Mouse (Mus musculus): ENCODE results near the gene Zfp768. TPM values are rescaled to one million over a fixed set of nuclear protein-coding genes. Genes with fewer than 3 reads are reported as not detected.

The Zfp768 gene
- polyA plus RNA-seq, 1 experiment from 2014 or later = 3.1 TPM

GRCm38 (mm10) chr7:127335604-127336003 is 9.8 kb downstream of the Zfp768 start:
- no peaks in the 10 kb centered on the region for H3K9me3 ChIP-seq (replicated peaks)
- 71% methylated on average over 4 of the region's 4 CpGs for WGBS (ENCODE audit: insufficient replicate concordance)
- H3K36me3 ChIP-seq (replicated peaks) = no peaks in the 10 kb centered on the region
- H3K4me3 ChIP-seq (replicated peaks) = no peak overlapping the region
- no peaks in the 10 kb centered on the region for H3K27me3 ChIP-seq
- no peak overlapping the region for H3K9ac ChIP-seq
- no peak overlapping the region for H3K4me2 ChIP-seq
- no peak overlapping the region for H3K27ac ChIP-seq (replicated peaks)
- ATAC-seq (ENCODE audit: insufficient read depth) = no peak
- H3K4me1 ChIP-seq (replicated peaks) = no peaks in the 10 kb centered on the region

- H3K4me1 ChIP-seq (replicated peaks) = no peaks in the 10 kb centered on the region
- no peak overlapping the region for H3K9ac ChIP-seq
- H3K4me3 ChIP-seq (replicated peaks) = no peak overlapping the region
- H3K4me2 ChIP-seq = no peak overlapping the region
- H3K27ac ChIP-seq (replicated peaks) = no peak overlapping the region
- H3K27me3 ChIP-seq = no peaks in the 10 kb centered on the region
- 68% methylated on average over 6 of the region's 6 CpGs for WGBS (ENCODE audit: insufficient replicate concordance)
- no peaks in the 10 kb centered on the region for H3K9me3 ChIP-seq (replicated peaks)
- no peaks in the 10 kb centered on the region for H3K36me3 ChIP-seq (replicated peaks)
- ATAC-seq (ENCODE audit: insufficient read depth) = no peak
Observed at GRCm38 (mm10) chr7:127333240-127333639, 12.1 kb downstream of the Zfp768 start.

GRCm38 (mm10) chr7:127326685-127327084 is 18.7 kb downstream of the Zfp768 start:
- Histone ChIP-seq H3K27me3 (no peaks in the 10 kb centered on the region), H3K9ac (no peak overlapping the region), H3K4me3 (replicated peaks) (no peak overlapping the region), H3K4me2 (no peak overlapping the region), H3K36me3 (replicated peaks) (no peaks in the 10 kb centered on the region), H3K4me1 (replicated peaks) (no peaks in the 10 kb centered on the region), H3K9me3 (replicated peaks) (no peaks in the 10 kb centered on the region), H3K27ac (replicated peaks) (no peak overlapping the region)
- 65% methylated on average over 2 of the region's 2 CpGs for WGBS (ENCODE audit: insufficient replicate concordance)
- no peak for ATAC-seq (ENCODE audit: insufficient read depth)

GRCm38 (mm10) chr7:127325550-127325949 is 19.8 kb downstream of the Zfp768 start:
- Histone ChIP-seq H3K9me3 (replicated peaks) (no peaks in the 10 kb centered on the region), H3K9ac (no peak overlapping the region), H3K4me2 (no peak overlapping the region), H3K27ac (replicated peaks) (no peak overlapping the region), H3K36me3 (replicated peaks) (no peaks in the 10 kb centered on the region), H3K4me1 (replicated peaks) (no peaks in the 10 kb centered on the region), H3K4me3 (replicated peaks) (no peak overlapping the region), H3K27me3 (no peaks in the 10 kb centered on the region)
- 71% methylated on average over 8 of the region's 8 CpGs for WGBS (ENCODE audit: insufficient replicate concordance)
- no peak for ATAC-seq (ENCODE audit: insufficient read depth)

GRCm38 (mm10) chr7:127324944-127325343 is 20.4 kb downstream of the Zfp768 start:
- Histone ChIP-seq H3K9me3 (replicated peaks) (no peaks in the 10 kb centered on the region), H3K27ac (replicated peaks) (no peak overlapping the region), H3K4me3 (replicated peaks) (no peak overlapping the region), H3K27me3 (no peaks in the 10 kb centered on the region), H3K4me2 (no peak overlapping the region), H3K4me1 (replicated peaks) (no peaks in the 10 kb centered on the region), H3K9ac (no peak overlapping the region), H3K36me3 (replicated peaks) (no peaks in the 10 kb centered on the region)
- ATAC-seq (ENCODE audit: insufficient read depth) = no peak
- WGBS (ENCODE audit: insufficient replicate concordance) = 64% methylated on average over 7 of the region's 7 CpGs

GRCm38 (mm10) chr7:127322085-127322484 is 23.3 kb downstream of the Zfp768 start:
- 46% methylated on average over 5 of the region's 5 CpGs for WGBS (ENCODE audit: insufficient replicate concordance)

GRCm38 (mm10) chr7:127321106-127321505 is 24.3 kb downstream of the Zfp768 start:
- WGBS (ENCODE audit: insufficient replicate concordance) = 59% methylated on average over 4 of the region's 4 CpGs
- H3K9ac ChIP-seq = no peak overlapping the region
- H3K27me3 ChIP-seq = no peaks in the 10 kb centered on the region
- no peaks in the 10 kb centered on the region for H3K36me3 ChIP-seq (replicated peaks)
- no peaks in the 10 kb centered on the region for H3K9me3 ChIP-seq (replicated peaks)
- no peak for ATAC-seq (ENCODE audit: insufficient read depth)
- no peaks in the 10 kb centered on the region for H3K4me1 ChIP-seq (replicated peaks)
- H3K4me2 ChIP-seq = no peak overlapping the region
- no peak overlapping the region for H3K4me3 ChIP-seq (replicated peaks)
- no peak overlapping the region for H3K27ac ChIP-seq (replicated peaks)

More at GRCm38 (mm10) chr7:127322085-127322484, 23.3 kb downstream of the Zfp768 start:
- Histone ChIP-seq H3K27ac (replicated peaks) (no peak overlapping the region), H3K9me3 (replicated peaks) (no peaks in the 10 kb centered on the region), H3K4me2 (no peak overlapping the region), H3K36me3 (replicated peaks) (no peaks in the 10 kb centered on the region), H3K9ac (no peak overlapping the region), H3K27me3 (no peaks in the 10 kb centered on the region), H3K4me3 (replicated peaks) (no peak overlapping the region), H3K4me1 (replicated peaks) (no peaks in the 10 kb centered on the region)
- no peak for ATAC-seq (ENCODE audit: insufficient read depth)

- Histone ChIP-seq H3K36me3 (replicated peaks) (0 out of 2 replicates have a peak, but pooled peaks cover 6% of the 10 kb centered on the region), H3K4me3 (replicated peaks) (no peak overlapping the region), H3K9ac (no peak overlapping the region), H3K4me2 (no peak overlapping the region), H3K27ac (replicated peaks) (no peak overlapping the region), H3K9me3 (replicated peaks) (no peaks in the 10 kb centered on the region), H3K4me1 (replicated peaks) (no peaks in the 10 kb centered on the region), H3K27me3 (no peaks in the 10 kb centered on the region)
- ATAC-seq (ENCODE audit: insufficient read depth) = no peak
- 40% methylated on average over 8 of the region's 8 CpGs for WGBS (ENCODE audit: insufficient replicate concordance)
Observed at GRCm38 (mm10) chr7:127313912-127314311, 31.5 kb downstream of the Zfp768 start.

GRCm38 (mm10) chr7:127309951-127310350 is 35.4 kb downstream of the Zfp768 start:
- WGBS (ENCODE audit: insufficient replicate concordance) = 77% methylated on average over 12 of the region's 12 CpGs
- no peak for ATAC-seq (ENCODE audit: insufficient read depth)

GRCm38 (mm10) chr7:127308887-127309286 is 36.5 kb downstream of the Zfp768 start:
- Histone ChIP-seq H3K9ac (no peak overlapping the region), H3K9me3 (replicated peaks) (no peaks in the 10 kb centered on the region), H3K4me3 (replicated peaks) (no peak overlapping the region), H3K36me3 (replicated peaks) (0 out of 2 replicates have a peak, but pooled peaks cover 6% of the 10 kb centered on the region), H3K27me3 (no peaks in the 10 kb centered on the region), H3K4me1 (replicated peaks) (peaks cover 3% of the 10 kb centered on the region; the same call in 1 of the 2 replicates), H3K4me2 (no peak overlapping the region), H3K27ac (replicated peaks) (no peak overlapping the region)
- ATAC-seq (ENCODE audit: insufficient read depth) = no peak
- 75% methylated on average over 4 of the region's 4 CpGs for WGBS (ENCODE audit: insufficient replicate concordance)

More at GRCm38 (mm10) chr7:127309951-127310350, 35.4 kb downstream of the Zfp768 start:
- no peak overlapping the region for H3K9ac ChIP-seq
- no peaks in the 10 kb centered on the region for H3K27me3 ChIP-seq
- H3K27ac ChIP-seq (replicated peaks) = no peak overlapping the region
- H3K4me1 ChIP-seq (replicated peaks) = peaks cover 3% of the 10 kb centered on the region; the same call in 1 of the 2 replicates
- H3K36me3 ChIP-seq (replicated peaks) = 0 out of 2 replicates have a peak, but pooled peaks cover 6% of the 10 kb centered on the region
- H3K4me3 ChIP-seq (replicated peaks) = no peak overlapping the region
- H3K9me3 ChIP-seq (replicated peaks) = no peaks in the 10 kb centered on the region
- H3K4me2 ChIP-seq = no peak overlapping the region

GRCm38 (mm10) chr7:127308431-127308830 is 37.0 kb downstream of the Zfp768 start:
- WGBS (ENCODE audit: insufficient replicate concordance) = 66% methylated on average over 2 of the region's 2 CpGs
- H3K27ac ChIP-seq (replicated peaks) = 0 out of 2 replicates have a peak overlapping the region, but pooled peaks have one; percentile 4
- no peak overlapping the region for H3K4me2 ChIP-seq

More at GRCm38 (mm10) chr7:127308431-127308830, 37.0 kb downstream of the Zfp768 start:
- Histone ChIP-seq H3K9me3 (replicated peaks) (no peaks in the 10 kb centered on the region), H3K9ac (no peak overlapping the region), H3K36me3 (replicated peaks) (0 out of 2 replicates have a peak, but pooled peaks cover 6% of the 10 kb centered on the region), H3K27me3 (no peaks in the 10 kb centered on the region), H3K4me3 (replicated peaks) (no peak overlapping the region), H3K4me1 (replicated peaks) (peaks cover 3% of the 10 kb centered on the region; the same call in 1 of the 2 replicates)
- ATAC-seq (ENCODE audit: insufficient read depth) = no peak

Data from liver, embryonic 15.5 days (tissue).